Comparison of ENCODE assay signal across 8 mouse cellular contexts in the genomic region with DNA sequence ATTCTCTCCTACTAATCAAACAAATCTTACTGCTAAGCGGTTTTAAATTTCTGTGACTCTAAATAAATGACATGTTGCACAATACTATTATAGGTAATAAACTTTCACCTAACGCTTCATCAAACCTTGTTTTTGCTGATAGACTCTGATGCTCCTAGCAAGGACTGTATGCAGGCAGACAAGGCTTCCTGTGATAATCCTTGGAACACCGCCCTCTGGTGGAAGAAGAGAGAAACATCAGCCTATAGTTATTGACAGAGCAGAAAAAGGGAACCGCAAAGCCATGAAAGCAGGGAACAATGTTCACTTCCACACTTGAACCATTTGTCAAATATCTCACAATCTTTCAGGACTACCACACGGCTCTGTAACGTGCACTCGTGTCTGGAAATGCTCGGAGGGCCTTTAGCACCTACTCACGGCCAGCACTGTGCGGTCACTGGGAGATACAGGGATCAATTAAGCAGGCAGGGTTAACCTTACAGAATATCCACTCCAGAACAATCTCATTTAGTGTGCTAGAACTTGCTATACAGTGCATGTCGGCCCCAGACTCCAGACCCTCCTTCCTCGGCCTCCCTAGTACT. TPM values are rescaled to one million over a fixed set of nuclear protein-coding genes. Genes with fewer than 3 reads are reported as not detected.
DNase-seq lines count a peak whose midpoint lies in the region; ATAC-seq lines count a peak whose summit lies in the region.

No protein-coding gene starts in this region.

- DNase-seq in gastrocnemius, postnatal 14 days: peak; percentile 26
- DNase-seq in gastrocnemius, adult 8-10 months (ENCODE audit: low spot score in 2 of 2): no peak
- DNase-seq in adipocyte (ENCODE audit: low spot score): peak; percentile 76
- DNase-seq in embryo, embryonic 10.5 days (ENCODE audit: low spot score): peak; percentile 91
- DNase-seq in layer of hippocampus, postnatal 10 days (ENCODE audit: low spot score in 2 of 2): peak; percentile 61 to 74
- peak; percentile 50 for DNase-seq in right cerebral cortex, postnatal 4 days

- intact Hi-C loops in gastrocnemius, postnatal 14 days (cut with DNase I; ENCODE audit: low total_unique reads): no loop called here

- ATAC-seq in hematopoietic stem cell, adult 5-6 weeks (replicated peaks in 1 of 2; ENCODE audit: insufficient read depth in 1 of 2, low FRiP score in 2 of 2, low TSS enrichment in 1 of 2, low read depth in 1 of 2, poor library complexity in 2 of 2, severe bottlenecking in 2 of 2): peak; percentile 83
- ATAC-seq in megakaryocyte-erythroid progenitor cell, adult 5-6 weeks (replicated peaks; ENCODE audit: low FRiP score, low TSS enrichment, poor library complexity, severe bottlenecking): peak; percentile 85

RNA-seq across cellular contexts. Expression of gene Cog3, which starts 32.2 kb away (rescaled TPM):
- total RNA-seq in gastrocnemius, postnatal 14 days (2021): 1 to 10 TPM; 8.3 to 9.3 TPM
- 1 to 10 TPM; 7.3 to 8.8 (median 8.6) TPM for total RNA-seq in gastrocnemius, adult 8-10 months (2022)
- total RNA-seq in hematopoietic stem cell, adult 5-6 weeks (2017): 27.0 and 27.6 TPM in 2 replicates
- total RNA-seq in layer of hippocampus, postnatal 10 days (2021): 10 to 100 TPM; 23.0 to 25.3 TPM
- total RNA-seq in megakaryocyte-erythroid progenitor cell, adult 5-6 weeks (2014; fragmentation: Nextera tagmentation): 36.7 and 47.3 TPM in 2 replicates
- total RNA-seq in megakaryocyte-erythroid progenitor cell, adult 5-6 weeks (2017): 31.6 and 36.7 TPM in 2 replicates

Comparison
In these comparisons a context has a peak if more than half of its experiments do, and no peak if none do; other contexts are left out.
1. DNase-seq: peak in gastrocnemius, postnatal 14 days (single experiment), adipocyte (single experiment), embryo, embryonic 10.5 days (single experiment), layer of hippocampus, postnatal 10 days (2 of 2) and right cerebral cortex, postnatal 4 days (single experiment); none in gastrocnemius, adult 8-10 months (0 of 2).